Mouse (Mus musculus): ENCODE results near the gene Edn2. TPM values are rescaled to one million over a fixed set of nuclear protein-coding genes. Genes with fewer than 3 reads are reported as not detected.

Edn2 gene
- 3.0 and 3.9 TPM in 2 replicates for polyA plus RNA-seq (2014; fragmentation: Nextera tagmentation; extraction: Ambion mirVana)

GRCm38 (mm10) chr4:120161166-120161949, at the start of gene Edn2:
Gene Edn2, plus strand, starts transcription at chr4:120161206.
- ATAC-seq (ENCODE audit: insufficient number of reproducible peaks, insufficient read depth, low FRiP score, low read depth): peak; percentile 82
- Histone ChIP-seq H3K4me2 (replicated peaks; ENCODE audit: low read depth, low read length) (peak within 1 kb of the TSS; percentile 41), H3K9me3 (ENCODE audit: control insufficient read depth, low read depth, low read length) (no peaks in the 10 kb centered on the region), H3K4me1 (ENCODE audit: control insufficient read depth, insufficient read depth, low read length) (peaks cover 15% of the 10 kb centered on the region; the same call in 1 of the 2 replicates), H3K36me3 (ENCODE audit: control insufficient read depth, insufficient read depth, low read length) (no peaks in the 10 kb centered on the region), H3K27me3 (ENCODE audit: control insufficient read depth, insufficient read depth, low read length) (no peaks in the 10 kb centered on the region), H3K4me3 (ENCODE audit: low read depth, low read length) (peak within 1 kb of the TSS; percentile 2; the same call in 1 of the 2 replicates), H3K9ac (replicated peaks; ENCODE audit: low read depth, low read length) (no peak within 1 kb of the TSS), H3K27ac (ENCODE audit: low read length) (no peak within 1 kb of the TSS)
- WGBS: 33% methylated on average over 29 of the region's 29 CpGs

- no peak for ATAC-seq (ENCODE audit: insufficient number of reproducible peaks, insufficient read depth, low FRiP score, low read depth)
- H3K4me1 ChIP-seq (ENCODE audit: control insufficient read depth, insufficient read depth, low read length): no peaks in the 10 kb centered on the region
- H3K4me3 ChIP-seq (ENCODE audit: low read depth, low read length): no peak overlapping the region
- no peaks in the 10 kb centered on the region for H3K36me3 ChIP-seq (ENCODE audit: control insufficient read depth, insufficient read depth, low read length)
- H3K27me3 ChIP-seq (ENCODE audit: control insufficient read depth, insufficient read depth, low read length): no peaks in the 10 kb centered on the region
- no peaks in the 10 kb centered on the region for H3K9me3 ChIP-seq (ENCODE audit: control insufficient read depth, low read depth, low read length)
- WGBS: 84% methylated on average over 3 of the region's 3 CpGs
- no peak overlapping the region for H3K4me2 ChIP-seq (replicated peaks; ENCODE audit: low read depth, low read length)
- no peak overlapping the region for H3K9ac ChIP-seq (replicated peaks; ENCODE audit: low read depth, low read length)
- no peak overlapping the region for H3K27ac ChIP-seq (ENCODE audit: low read length)
Measured at GRCm38 (mm10) chr4:120115516-120115915, 45.5 kb upstream of the Edn2 start.

- 61% methylated on average over 1 of the region's 1 CpGs for WGBS
- Histone ChIP-seq H3K9ac (replicated peaks; ENCODE audit: low read depth, low read length) (no peak overlapping the region), H3K4me2 (replicated peaks; ENCODE audit: low read depth, low read length) (no peak overlapping the region), H3K4me3 (ENCODE audit: low read depth, low read length) (no peak overlapping the region), H3K27me3 (ENCODE audit: control insufficient read depth, insufficient read depth, low read length) (no peaks in the 10 kb centered on the region), H3K36me3 (ENCODE audit: control insufficient read depth, insufficient read depth, low read length) (no peaks in the 10 kb centered on the region), H3K9me3 (ENCODE audit: control insufficient read depth, low read depth, low read length) (no peaks in the 10 kb centered on the region), H3K27ac (ENCODE audit: low read length) (no peak overlapping the region), H3K4me1 (ENCODE audit: control insufficient read depth, insufficient read depth, low read length) (no peaks in the 10 kb centered on the region)
- no peak for ATAC-seq (ENCODE audit: insufficient number of reproducible peaks, insufficient read depth, low FRiP score, low read depth)
Measured at GRCm38 (mm10) chr4:120116312-120116711, 44.7 kb upstream of the Edn2 start.

DNA sequence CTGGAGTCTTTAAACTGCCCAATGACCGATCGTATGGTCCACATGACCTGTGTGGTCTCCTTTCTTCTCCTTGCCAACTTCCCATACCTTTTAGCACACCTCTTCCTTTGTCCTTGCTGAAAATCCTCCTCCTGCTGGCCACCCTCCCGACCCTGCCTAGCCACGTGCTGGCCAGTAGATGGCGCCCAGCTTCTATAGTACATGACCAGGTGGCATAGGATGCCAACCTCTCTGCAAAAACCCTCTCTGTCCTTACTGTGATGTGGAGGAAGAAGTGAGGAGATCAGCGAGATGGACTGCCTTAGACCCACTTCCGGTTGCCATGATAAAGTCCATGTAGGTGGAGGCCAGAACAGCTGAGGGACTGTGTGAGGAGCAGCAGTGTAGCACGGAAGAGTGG, 40.7 kb upstream of the Edn2 start:
- no peak overlapping the region for H3K9ac ChIP-seq (replicated peaks; ENCODE audit: low read depth, low read length)
- H3K4me1 ChIP-seq (ENCODE audit: control insufficient read depth, insufficient read depth, low read length): no peaks in the 10 kb centered on the region
- H3K4me2 ChIP-seq (replicated peaks; ENCODE audit: low read depth, low read length): no peak overlapping the region
- no peaks in the 10 kb centered on the region for H3K9me3 ChIP-seq (ENCODE audit: control insufficient read depth, low read depth, low read length)
- no peaks in the 10 kb centered on the region for H3K36me3 ChIP-seq (ENCODE audit: control insufficient read depth, insufficient read depth, low read length)
- H3K4me3 ChIP-seq (ENCODE audit: low read depth, low read length): no peak overlapping the region
- 0 out of 2 replicates have a peak, but pooled peaks have one; percentile 23 for ATAC-seq (ENCODE audit: insufficient number of reproducible peaks, insufficient read depth, low FRiP score, low read depth)
- no peak overlapping the region for H3K27ac ChIP-seq (ENCODE audit: low read length)
- 32% methylated on average over 8 of the region's 8 CpGs for WGBS
- H3K27me3 ChIP-seq (ENCODE audit: control insufficient read depth, insufficient read depth, low read length): no peaks in the 10 kb centered on the region

GRCm38 (mm10) chr4:120124656-120125055, 36.4 kb upstream of the Edn2 start:
- Histone ChIP-seq H3K36me3 (ENCODE audit: control insufficient read depth, insufficient read depth, low read length) (no peaks in the 10 kb centered on the region), H3K4me3 (ENCODE audit: low read depth, low read length) (no peak overlapping the region), H3K9me3 (ENCODE audit: control insufficient read depth, low read depth, low read length) (no peaks in the 10 kb centered on the region), H3K9ac (replicated peaks; ENCODE audit: low read depth, low read length) (no peak overlapping the region), H3K4me2 (replicated peaks; ENCODE audit: low read depth, low read length) (no peak overlapping the region), H3K4me1 (ENCODE audit: control insufficient read depth, insufficient read depth, low read length) (no peaks in the 10 kb centered on the region), H3K27me3 (ENCODE audit: control insufficient read depth, insufficient read depth, low read length) (no peaks in the 10 kb centered on the region), H3K27ac (ENCODE audit: low read length) (no peak overlapping the region)
- no peak for ATAC-seq (ENCODE audit: insufficient number of reproducible peaks, insufficient read depth, low FRiP score, low read depth)
- 80% methylated on average over 6 of the region's 6 CpGs for WGBS

GRCm38 (mm10) chr4:120126047-120126446, 35.0 kb upstream of the Edn2 start:
- H3K27ac ChIP-seq (ENCODE audit: low read length): no peak overlapping the region
- H3K9me3 ChIP-seq (ENCODE audit: control insufficient read depth, low read depth, low read length): no peaks in the 10 kb centered on the region
- H3K4me3 ChIP-seq (ENCODE audit: low read depth, low read length): no peak overlapping the region
- H3K9ac ChIP-seq (replicated peaks; ENCODE audit: low read depth, low read length): no peak overlapping the region
- H3K4me1 ChIP-seq (ENCODE audit: control insufficient read depth, insufficient read depth, low read length): no peaks in the 10 kb centered on the region
- no peak for ATAC-seq (ENCODE audit: insufficient number of reproducible peaks, insufficient read depth, low FRiP score, low read depth)
- no peaks in the 10 kb centered on the region for H3K27me3 ChIP-seq (ENCODE audit: control insufficient read depth, insufficient read depth, low read length)
- H3K4me2 ChIP-seq (replicated peaks; ENCODE audit: low read depth, low read length): no peak overlapping the region
- WGBS: 89% methylated on average over 6 of the region's 6 CpGs
- H3K36me3 ChIP-seq (ENCODE audit: control insufficient read depth, insufficient read depth, low read length): no peaks in the 10 kb centered on the region

- Histone ChIP-seq H3K9ac (replicated peaks; ENCODE audit: low read depth, low read length) (no peak overlapping the region), H3K4me1 (ENCODE audit: control insufficient read depth, insufficient read depth, low read length) (no peaks in the 10 kb centered on the region), H3K4me2 (replicated peaks; ENCODE audit: low read depth, low read length) (no peak overlapping the region), H3K27ac (ENCODE audit: low read length) (no peak overlapping the region), H3K9me3 (ENCODE audit: control insufficient read depth, low read depth, low read length) (no peaks in the 10 kb centered on the region), H3K4me3 (ENCODE audit: low read depth, low read length) (no peak overlapping the region), H3K36me3 (ENCODE audit: control insufficient read depth, insufficient read depth, low read length) (no peaks in the 10 kb centered on the region), H3K27me3 (ENCODE audit: control insufficient read depth, insufficient read depth, low read length) (no peaks in the 10 kb centered on the region)
- WGBS: 87% methylated on average over 3 of the region's 3 CpGs
- no peak for ATAC-seq (ENCODE audit: insufficient number of reproducible peaks, insufficient read depth, low FRiP score, low read depth)
Measured at GRCm38 (mm10) chr4:120127333-120127732, 33.7 kb upstream of the Edn2 start.

- WGBS: 66% methylated on average over 4 of the region's 4 CpGs
- Histone ChIP-seq H3K9me3 (ENCODE audit: control insufficient read depth, low read depth, low read length) (no peaks in the 10 kb centered on the region), H3K4me1 (ENCODE audit: control insufficient read depth, insufficient read depth, low read length) (no peaks in the 10 kb centered on the region), H3K4me3 (ENCODE audit: low read depth, low read length) (no peak overlapping the region), H3K36me3 (ENCODE audit: control insufficient read depth, insufficient read depth, low read length) (no peaks in the 10 kb centered on the region), H3K9ac (replicated peaks; ENCODE audit: low read depth, low read length) (no peak overlapping the region), H3K27ac (ENCODE audit: low read length) (no peak overlapping the region), H3K4me2 (replicated peaks; ENCODE audit: low read depth, low read length) (no peak overlapping the region), H3K27me3 (ENCODE audit: control insufficient read depth, insufficient read depth, low read length) (no peaks in the 10 kb centered on the region)
- no peak for ATAC-seq (ENCODE audit: insufficient number of reproducible peaks, insufficient read depth, low FRiP score, low read depth)
Measured at GRCm38 (mm10) chr4:120128033-120128432, 33.0 kb upstream of the Edn2 start.

All from stomach, embryonic 14.5 days (tissue).